Mouse (Mus musculus) MN1 (cell line): ENCODE measurements around the gene Otop2.

ENCODE experiments used
- DNase-seq: peaks from one replicate; pipeline ENCODE4 v3.0.0-alpha.2; 2016; ENCODE audit warnings: low spot score

The Otop2 gene

DNA sequence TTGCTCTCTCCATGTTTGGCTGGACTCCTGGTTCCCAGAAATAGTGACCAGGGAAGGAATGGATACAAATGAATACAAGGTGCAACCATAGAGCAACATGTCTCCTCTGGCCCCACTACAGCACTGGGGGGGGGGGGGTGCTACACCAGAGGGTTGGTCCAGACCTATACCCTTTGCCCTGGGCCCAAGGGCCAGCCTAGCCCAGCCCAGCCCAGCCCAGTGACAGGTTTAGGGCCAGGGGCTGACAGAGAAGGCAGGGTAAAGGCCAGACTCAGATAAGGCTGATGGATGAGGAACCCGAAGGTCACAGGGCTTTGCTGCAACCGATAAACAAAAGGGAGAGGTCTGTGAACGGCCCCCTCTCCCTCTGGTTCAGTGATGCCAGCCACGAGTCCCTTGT, 43.0 kb downstream of the Otop2 start:
- DNase-seq, result no peak

DNA sequence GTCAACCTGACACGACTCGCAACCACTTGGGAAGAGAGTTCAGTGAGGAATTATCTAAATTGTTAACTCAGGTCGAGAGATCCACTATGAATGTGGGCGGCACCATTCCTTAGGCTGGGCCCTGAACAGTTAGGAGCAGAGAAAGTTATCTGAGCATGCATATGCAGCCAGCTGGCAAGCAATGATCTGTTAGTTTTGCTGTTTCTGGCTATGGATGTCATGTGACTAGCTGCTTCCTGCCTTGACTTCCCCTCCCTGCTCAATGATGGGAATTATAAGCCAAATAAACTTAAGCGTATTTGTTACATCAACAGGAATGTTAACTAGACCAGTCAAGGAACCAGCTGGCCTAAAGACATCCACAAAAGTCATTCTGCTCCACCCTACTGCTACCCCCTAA, 46.4 kb downstream of the Otop2 start:
- DNase-seq, result no peak

DNA sequence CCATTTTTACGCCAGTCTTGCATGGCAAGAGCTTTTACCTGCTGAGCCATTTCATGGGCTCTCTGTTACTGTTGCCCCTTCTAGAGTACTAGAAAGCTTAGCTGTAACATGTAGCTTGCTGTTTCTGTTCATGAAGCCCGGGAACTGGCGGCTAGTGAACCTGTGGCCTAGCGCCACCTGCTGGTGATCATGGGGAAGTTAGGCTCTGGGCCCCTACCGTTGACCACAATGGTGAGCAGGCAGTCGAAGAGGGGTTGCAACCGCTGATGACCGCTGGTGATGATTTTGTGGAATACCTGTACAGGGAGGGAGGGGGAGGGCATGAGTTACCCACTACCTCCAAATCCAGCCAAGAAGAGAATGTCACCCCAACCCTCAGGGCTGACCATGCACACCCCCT, 47.2 kb downstream of the Otop2 start:
- DNase-seq, result peak; percentile 86

DNA sequence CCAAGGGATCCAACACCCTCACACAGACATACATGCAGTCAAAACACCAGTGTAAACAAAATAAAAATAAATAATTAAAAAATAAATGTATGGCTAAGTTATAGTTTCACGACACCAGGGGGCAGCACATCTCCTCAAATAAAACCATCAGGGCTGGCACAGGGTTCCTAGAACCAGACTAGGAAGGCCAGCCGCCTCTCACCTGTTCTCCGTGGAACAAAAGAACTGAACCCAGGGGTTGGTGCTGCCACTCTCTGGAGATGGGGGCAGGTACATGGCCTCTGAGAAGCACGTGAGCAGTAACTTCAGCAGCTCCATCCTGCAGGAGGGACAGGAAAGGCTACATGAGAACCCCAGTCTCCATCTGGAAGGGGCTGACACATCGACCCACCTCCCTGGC, 51.5 kb downstream of the Otop2 start:
- DNase-seq, result peak; percentile 86

DNA sequence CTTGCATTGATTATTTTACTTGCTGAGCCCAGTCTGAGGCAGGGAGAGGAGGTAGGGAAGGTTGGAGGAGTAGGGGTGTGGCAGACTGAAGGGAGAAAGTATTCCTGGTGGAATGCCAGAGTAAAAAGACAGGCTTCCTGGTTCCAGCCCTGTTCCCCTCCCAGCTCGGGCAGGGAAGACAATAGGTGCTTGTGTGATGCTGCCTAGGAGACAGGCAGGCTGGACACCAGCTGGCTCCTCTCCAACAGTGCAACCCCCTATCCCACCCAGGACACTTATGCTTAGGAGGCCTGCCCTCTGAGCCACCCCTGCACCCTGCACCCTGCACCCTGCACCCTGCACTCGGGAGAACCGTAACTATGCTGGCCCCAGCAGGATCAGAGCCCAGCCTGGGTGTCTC, 52.3 kb downstream of the Otop2 start:
- peak; percentile 43 for DNase-seq

DNA sequence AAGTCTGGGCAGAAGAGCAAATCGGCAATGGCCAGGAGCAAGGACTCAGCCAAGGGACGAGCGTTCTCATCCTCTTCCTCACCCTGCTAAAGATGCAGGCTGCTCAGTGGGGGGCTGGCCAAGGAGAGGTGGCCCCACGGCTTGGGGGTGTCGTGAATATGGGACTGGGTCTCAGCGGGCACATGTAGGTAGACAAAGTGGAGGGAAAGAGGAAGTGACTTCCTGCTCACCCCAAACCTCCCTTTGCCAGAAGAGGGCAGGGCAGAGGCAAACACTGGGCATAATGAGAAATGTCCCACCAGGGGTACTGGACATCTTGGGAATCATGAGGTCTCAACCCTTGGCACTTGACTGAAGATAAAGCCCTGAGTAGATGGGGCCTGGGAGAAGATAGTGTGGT, 52.8 kb downstream of the Otop2 start:
- peak; percentile 31 for DNase-seq

DNA sequence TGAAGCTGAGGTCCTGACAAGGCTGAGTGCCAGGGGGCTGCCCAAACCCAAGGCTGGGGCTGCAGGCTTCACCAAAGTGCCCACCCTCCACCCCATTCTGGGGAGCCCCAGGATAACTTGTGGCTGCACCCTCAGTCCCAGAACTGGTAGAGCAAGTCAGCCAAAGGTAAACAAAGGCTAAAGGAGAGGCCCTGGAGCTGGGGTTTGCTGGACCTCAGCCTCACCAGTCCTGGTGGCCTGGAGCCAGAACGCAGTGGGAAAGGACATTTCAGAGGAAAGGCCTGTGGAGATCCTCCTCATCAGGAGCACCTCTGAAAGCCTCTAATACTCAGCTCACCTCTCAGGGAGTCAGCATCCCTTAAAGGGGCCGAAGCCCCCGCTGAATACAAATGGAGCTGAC, 57.2 kb downstream of the Otop2 start:
- DNase-seq, result no peak

DNA sequence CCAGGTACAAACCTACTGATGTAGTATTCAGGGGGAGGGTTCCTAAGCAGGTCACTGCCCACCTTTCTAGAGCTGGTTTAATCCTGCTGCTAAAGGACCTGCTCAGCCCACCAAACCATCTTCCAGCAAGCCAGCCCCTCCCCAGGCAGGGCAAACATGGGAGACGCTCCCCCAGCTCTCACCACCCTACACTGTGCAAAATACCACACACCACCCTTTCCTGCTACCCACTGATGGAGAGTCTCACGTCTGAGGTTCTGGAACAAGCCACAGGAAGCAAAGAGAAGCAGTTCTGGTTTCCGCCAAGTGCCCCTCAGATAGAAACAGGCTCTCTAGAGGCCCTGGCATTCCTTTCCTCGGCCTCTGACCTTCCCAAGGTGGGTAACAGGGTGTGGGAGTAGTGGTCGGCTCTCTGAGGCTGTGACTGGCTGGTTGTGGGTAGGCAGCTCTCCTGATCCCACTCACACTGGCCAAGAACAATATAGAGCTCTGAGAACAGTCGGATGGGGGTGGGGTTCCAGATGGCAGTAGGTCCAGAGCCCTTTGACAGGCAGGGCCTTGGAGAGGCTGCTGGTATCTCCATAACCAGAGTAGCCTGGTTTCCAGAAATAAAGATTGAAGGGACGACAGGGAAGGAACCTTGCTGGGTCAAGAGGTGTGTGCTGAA, 59.2 kb downstream of the Otop2 start:
- DNase-seq, result peak; percentile 72

DNA sequence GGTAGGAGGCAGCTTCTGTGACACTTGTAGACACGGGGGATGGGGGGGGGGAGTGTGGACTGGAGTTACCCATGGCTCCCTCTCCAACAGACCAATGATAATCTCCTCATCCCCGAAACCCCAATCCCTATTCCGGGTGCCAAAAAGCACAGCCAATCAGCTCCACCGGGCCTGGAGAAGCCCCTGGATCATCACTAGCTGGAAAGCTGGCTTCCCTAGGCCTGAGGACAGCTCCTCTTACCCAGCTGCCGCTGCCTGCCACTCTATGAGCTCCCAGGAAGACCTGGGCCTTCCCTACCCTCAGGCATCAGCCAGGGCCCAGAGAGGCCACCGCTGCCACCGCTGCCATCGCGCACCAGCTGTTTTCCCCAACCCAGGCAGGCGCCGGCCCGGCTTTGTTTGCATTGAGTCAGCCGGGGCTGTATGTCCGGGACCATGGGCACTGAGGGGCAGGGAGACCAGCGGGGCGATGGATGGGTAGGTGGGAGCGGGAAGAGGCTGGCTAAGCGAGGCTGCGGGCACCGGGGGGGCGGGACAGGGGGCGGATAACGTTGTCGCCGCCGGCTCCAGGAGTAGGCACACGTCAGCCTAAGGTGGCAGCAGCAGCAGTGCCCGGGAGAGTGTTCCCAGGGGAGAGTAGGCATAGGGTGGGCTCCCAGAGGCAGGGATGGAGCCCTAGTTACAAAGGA, 59.9 kb downstream of the Otop2 start:
- peak; percentile 61 for DNase-seq

DNA sequence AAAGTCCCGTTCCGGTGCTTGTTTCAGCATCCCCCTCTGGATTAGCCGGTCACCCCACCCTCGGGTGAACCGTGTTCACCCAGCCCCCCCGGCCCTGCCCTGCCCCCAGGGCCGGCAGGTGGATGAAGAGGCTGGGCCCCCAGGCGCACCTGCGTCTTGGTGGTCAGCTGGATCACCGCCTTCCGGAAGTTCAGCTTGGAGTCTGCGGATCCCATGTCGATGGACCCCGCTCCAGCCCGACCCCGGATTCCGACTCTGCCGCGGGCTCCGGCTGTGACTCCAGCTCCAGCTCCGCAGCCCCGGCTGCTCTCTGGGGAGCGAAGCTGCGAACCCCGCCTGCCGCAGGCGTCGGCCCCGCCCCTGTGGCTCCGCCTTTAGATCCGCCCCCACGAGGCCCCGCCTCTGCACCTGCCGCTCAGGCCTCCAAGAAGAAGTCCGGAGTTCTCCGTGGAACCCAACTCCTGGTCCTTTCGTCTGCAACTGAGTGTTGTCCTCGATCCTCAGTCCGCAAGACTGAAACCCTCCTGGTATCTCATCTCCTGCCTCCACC, 60.5 kb downstream of the Otop2 start, which contains the start of gene Hid1:
Gene Hid1, minus strand, starts transcription at position 362 of the 550 bp plus-strand sequence.
- peak; percentile 89 for DNase-seq

DNA sequence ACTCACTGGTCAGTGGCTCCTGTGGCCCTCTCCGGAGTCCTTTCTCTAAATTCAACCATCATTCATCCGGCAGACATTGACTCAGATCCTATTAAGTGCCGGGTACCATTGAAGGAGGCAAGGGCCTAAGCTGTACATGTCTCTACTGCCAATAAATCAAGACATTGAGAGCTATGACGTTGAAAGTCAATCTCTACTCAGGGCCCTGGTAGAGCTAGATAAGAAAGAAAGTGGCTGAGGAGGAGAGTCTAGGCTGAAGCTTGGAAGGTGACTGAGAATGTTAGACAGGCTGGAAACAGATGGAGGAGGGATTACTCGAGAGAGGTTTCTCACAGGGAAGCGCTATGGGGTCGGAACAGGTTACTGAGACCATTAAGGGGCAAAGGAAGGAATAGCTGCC, 63.4 kb downstream of the Otop2 start:
- no peak for DNase-seq

DNA sequence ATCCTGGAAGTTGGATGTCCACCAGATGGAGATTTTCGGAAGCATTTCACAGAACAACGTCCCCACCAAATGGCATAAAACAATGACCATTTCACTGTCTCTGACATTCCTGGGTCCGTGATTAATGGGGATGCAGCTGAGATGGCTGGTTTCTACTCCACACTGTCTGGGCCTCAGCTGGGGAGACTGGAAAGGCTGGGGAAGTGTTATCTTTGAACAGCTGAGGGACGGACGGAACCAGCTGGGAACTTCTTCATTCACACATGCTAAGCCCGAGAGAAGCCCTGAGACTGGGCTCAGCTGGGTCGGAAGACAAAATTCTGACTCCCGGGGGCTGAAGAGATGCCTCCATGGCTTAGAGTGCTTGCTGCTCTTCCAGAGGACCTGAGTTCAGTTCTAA, 64.4 kb downstream of the Otop2 start:
- DNase-seq, result no peak

DNA sequence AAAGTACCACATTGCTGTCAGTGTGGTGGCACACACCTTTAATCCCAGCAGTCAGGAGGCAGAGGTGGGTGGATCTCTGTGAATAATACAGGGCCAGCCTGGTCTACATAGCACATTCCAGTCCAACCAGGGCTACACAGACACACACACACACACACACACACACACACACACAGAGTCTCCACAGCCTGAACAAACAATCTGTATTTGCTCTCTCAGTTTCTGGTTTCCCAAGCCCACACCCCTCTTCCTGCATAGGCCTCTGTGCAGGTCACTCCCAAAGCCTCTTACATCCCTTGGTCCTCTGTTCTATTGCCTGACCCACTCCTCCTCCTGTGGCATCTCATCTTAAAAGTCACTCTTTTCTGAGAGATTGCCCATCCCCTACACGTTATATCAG, 65.1 kb downstream of the Otop2 start:
- no peak for DNase-seq

DNA sequence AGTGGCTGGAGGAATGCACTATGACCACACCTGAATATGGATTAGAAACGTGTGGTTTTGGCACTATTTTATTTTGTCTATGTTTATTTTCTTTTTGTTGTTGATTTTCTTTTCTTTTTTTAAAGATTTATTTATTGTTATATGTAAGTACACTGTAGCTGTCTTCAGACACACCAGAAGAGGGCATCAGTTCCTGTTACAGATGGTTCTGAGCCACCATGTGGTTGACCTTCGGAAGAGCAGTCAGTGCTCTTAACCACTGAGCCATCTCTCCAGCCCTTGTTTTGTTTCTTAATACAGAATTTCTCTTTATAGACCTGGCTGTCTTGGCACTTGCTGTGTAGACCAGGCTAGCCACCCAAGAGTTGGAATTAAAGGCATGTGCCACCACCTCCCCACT, 65.8 kb downstream of the Otop2 start:
- DNase-seq, result no peak

DNA sequence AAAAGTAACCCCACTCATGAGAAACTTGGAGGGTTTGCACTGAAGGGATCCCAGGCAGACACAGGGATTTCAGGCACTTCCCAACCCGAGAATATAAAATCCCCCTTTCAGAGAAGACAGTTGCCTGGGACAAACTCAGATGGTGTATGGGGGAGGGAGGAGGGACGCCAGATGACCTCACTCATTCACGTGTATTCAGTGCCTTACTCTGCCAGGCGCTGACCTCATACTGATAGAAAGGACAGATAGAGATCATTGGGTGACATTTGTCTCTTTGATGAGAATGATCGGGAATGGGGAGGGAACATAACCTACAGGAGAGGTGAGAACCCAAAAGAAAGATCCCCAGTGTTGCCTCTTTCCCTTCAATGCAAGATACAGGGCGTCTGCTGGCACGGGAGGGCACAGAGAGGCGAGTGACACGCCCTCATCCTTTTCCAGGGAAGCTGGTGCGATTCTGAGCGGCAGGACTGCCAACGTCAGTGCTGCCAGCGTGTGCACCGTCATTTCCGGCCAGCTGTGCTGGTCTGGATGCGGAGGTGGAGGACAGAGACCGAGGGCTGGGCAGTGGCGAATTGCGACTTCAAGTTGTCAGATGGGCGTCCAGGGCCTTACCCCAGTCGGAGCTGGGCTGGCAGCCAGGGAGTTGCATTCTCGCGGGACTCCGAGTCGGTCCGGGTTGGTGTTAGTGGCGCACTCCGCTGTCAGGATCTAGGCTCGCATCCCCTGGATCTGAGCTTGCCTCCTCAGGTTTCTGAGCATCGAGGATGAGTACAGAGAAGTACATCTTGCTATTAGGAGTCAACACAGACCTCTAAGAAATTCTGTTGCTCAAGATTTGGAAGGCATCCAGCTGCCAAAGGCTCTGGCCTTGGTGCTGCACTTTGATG, 67.1 kb downstream of the Otop2 start:
- DNase-seq, result peak; percentile 95

DNA sequence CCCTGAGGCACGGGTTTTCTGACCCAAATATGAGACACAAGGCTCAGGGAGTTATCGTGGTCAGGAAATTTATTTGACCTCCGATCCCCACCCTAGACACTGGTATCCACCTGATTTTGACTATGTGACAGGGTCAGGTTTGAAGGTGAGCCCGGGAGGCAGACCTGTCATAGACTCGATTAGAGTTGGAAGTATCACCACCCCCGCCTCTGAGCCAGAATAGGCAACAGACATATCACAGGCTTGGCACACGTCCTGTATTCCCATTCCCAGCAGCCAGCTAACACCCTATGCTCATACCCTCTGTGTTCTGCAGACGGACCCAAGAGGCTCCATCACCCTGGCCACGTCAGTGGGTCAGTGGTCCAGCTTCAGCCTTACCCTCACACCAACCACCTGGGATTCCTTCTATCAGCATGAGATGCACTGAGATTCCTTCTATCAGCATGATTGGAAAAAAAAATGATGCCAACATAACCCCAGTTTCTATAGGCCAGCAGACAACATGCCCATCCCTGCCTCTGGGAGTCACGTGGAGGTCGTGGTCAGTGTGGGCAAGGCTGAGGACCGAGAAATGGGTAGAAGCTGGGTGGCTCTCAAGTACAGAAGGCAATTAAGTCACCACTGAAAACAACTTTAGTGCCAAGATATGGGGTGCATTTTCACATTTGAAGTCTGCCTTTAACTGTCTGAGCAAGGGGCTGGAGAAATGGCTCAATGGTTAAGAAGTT, 67.9 kb downstream of the Otop2 start:
- peak; percentile 65 for DNase-seq

DNA sequence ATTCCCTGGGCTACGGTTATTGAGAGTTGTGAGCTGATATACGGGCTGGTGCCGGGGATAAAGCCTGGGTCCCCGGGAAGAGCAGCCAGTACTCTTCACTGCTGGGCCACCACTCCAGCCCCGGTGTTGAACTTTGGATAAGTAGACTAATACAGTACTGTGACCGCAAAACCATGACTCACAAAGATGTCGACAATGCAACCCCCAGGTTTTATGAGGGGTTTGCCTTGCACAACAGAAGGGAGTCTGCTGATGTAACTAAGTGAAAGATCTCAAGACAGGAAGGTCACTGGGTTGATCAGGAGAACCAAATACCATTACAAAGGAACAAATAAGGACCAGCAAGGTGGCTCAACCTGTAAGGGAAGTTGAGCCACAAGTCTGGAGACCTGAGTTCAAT, 69.8 kb downstream of the Otop2 start:
- DNase-seq, result no peak

DNA sequence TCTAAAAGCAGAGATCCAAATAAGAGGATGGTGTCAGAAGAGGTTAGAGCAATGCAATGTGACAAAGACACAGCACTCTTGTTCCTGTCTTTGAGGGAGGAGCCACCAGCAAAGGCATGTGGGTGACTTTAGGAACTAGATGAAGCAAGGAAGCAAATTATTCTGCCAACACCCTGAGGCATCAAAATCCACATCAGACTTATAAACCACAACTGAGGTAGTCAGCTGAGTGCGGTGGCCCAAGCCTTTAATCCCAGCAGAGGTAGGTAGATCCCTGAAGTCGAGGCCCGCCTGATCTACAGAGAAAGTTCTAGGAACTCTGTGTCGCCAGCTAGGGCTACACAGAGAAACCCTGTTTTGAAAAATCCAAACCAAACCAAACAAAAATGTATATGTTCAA, 70.3 kb downstream of the Otop2 start:
- DNase-seq, result no peak

DNA sequence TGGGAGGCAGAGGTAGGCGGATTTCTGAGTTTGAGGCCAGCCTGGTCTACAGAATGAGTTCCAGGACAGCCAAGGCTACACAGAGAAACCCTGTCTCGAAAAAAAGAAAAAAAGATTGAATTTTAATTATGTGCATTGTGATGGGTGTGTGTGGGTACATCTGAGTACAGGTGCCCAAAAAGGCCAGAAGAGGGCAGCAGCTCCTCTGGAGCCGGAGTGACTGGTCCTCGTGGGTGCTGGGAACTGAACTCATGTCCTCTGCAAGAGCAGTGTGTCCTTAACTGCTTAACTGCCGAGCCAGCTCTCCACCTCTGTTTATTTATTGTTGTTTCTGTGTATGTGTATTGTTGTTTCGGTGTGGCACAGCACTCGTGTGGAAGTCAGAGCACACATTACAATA, 70.9 kb downstream of the Otop2 start:
- DNase-seq, result no peak

DNA sequence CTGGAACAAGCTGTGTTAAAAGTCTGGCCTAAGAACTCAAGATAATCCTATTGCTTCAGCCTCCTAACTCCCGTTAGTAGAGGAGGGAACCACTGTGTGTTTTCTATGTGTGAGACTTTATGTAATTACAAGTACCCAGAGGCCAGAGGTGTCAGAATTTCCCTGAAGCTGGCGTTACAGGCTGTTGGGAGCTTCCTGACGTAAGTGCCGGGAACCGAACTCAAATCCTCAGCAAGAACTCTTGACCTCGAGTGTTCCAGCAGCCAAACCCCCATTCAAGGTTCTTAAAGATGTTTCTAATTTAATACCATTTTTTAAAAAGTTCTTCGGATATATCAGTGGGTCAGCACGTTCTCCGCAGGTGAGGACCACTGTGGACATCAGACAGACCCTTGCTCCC, 74.3 kb downstream of the Otop2 start:
- DNase-seq, result peak; percentile 68
